Mouse (Mus musculus) telencephalon, adult 2 months (tissue): Measurements from ENCODE around the gene Gls.

Experiments used
- DNase-seq: peaks from one replicate; pipeline ENCODE4 v3.0.0-alpha.2; 2011; ENCODE audit warnings: low read depth, low spot score

The Gls gene

DNA sequence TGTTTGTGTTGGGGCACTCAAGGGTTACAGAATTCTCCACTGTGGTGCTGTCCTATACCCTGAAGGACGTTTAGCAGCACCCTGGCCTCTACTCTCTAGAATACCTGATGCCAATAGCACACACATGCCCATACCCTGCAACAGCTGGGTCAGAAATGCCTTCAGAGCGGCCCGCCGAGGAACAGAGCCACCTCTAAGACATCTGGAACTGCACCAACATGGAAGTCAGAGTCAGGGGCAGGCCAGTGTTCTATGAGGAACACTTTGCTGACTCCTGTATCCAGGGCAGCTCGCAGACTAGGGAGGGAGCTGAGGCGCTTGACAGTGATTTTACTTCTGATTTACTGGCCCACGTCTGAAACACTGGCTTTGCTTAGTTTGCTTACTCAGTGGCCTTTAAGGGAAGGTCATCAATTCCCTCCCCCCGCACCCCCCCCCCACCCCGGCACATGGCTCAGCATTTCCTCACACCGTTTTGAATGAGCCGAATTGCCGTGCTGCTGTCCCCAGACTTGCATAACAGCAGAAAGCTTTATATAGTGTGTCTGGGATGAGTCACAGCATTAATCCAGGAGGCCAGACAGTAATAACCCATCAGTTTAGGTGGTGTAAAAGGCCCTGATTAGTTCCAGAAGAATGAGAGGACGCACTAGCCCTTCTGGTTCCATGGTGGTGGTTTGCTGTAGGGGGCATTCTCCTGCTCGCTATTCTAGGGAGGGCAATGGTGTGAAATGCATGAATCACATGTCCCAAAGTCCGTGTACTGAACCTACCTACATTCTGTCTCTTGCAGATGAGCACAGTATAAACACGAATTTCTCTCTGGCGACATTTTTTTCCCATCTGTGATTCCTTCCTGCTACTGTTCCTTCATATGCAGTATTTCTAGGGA lies 74.3 kb downstream of the Gls start:
- DNase-seq, result peak; percentile 77

DNA sequence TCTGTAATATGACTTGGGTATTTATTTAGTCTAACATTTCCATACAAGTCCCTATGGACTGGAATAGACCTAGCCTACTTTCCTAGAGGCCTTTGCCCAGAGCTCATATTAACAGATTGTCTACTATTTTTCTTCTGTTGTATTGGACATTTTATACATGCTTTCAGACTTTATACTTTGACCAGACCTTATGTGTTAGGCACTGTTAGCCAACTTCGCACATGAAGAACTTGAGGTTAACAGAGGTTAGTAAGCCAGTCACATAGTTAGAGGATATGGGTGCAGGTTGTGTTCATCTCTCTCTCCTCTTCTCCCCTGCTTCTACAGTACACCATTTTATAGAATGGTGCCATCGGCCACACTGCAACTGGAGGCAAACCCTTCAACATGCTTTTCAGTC lies 75.0 kb downstream of the Gls start:
- DNase-seq, result no peak

- peak; percentile 71 for DNase-seq
Measured at GRCm38 (mm10) chr1:52156351-52156750, 76.7 kb downstream of the Gls start.

- no peak for DNase-seq
Measured at GRCm38 (mm10) chr1:52154890-52155289, 78.1 kb downstream of the Gls start.

GRCm38 (mm10) chr1:52152936-52153335 lies 80.1 kb downstream of the Gls start:
- DNase-seq, result no peak

- DNase-seq, result no peak
Measured at GRCm38 (mm10) chr1:52152369-52152768, 80.7 kb downstream of the Gls start.

GRCm38 (mm10) chr1:52151166-52151565 lies 81.9 kb downstream of the Gls start:
- DNase-seq, result no peak

DNA sequence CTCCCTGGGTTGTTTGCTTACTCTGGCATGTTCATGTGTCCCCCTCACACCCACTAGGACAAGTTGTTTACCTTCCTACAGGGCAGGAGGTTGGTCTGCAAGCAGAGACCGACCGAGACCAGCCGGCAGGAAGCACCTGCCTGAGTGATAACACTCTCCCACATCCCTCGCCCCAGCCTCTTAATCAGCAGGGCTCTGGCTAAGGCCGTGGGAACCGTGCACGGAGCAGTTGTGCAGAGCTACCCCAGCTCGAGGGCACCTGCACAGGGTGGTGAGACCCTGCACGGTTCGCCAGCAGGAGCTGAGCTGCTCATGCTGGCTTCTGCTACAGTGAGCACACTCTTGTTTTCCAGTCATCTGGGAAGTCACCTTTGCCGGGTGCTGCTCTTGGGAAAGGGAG lies 82.4 kb downstream of the Gls start:
- no peak for DNase-seq

DNA sequence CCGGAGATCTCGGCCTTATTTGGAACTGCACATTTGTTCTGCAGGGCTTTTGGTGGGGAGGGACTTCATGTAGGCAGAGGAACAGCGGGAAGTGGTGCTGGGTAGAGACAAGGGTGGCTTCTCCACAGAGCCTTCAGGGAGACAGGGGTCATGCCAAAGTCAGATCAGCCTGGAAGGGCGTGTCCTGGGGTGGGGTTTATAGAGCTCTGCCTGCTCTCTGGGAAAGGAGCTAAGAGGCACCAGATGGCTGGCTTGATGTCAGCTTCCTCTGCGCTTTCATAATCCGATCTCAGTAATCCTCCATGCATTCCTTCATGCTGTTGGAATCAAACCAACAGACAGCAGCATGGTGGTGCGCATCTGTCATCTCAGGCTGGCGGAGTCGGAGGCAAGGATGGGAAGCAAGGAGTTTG lies 83.1 kb downstream of the Gls start:
- DNase-seq, result peak; percentile 81

DNA sequence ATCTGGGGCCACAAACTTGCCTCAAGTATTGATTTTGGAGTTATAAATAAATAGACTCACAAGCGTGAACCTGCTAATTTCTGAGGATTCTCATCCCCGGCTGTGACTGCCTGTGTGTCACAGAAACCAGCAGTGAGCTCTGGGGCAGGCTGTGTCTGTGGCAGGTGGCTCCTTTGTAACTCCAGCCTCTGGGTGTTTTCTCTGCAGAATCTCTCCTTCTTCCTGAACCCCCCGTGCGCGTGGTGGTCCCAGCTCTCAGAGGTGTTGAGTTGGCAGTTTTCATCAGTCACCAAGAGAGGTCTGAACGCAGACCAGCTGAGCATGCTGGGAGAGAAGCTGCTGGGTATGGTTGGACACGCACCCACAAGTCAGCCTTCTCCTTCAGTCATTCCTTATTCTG lies 84.3 kb downstream of the Gls start:
- DNase-seq, result no peak

DNA sequence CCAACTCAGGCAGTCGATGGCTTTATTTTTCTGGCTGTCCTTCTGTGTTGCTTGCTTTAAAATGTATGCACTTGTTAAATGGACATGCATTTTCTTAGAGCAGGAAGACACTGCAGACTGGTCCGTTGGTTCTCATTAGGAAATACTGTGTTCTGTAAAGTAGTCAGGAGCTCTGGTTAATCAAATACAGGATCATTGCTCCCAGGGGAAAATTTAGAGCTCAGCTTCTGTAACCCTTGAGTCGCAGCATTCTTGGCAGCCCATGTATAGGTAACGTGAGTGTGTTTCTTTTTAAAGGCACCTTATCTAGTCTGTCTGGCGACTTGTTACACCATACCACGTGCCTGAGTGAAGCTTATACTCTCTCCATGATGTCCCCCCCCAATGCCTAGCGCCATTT lies 84.9 kb downstream of the Gls start:
- DNase-seq, result no peak

DNA sequence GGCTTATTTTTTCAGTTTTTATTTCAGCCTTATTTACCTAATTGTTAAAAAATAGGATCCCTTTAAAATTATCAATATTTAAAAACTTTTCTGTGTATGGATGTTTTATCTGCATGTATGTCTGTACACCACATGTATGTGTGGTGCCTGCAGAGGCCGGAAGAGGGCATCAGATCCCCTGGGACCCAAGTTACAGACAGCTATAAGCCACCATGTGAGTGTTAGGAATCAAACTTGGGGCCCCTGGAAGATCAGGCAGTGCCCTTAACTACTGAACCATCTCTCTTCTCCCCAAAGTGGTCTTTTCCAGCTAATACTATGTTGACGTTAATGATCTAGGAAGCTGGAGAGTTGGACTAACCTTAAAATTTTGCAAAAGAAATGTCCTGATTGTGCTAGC lies 85.6 kb downstream of the Gls start:
- no peak for DNase-seq

DNA sequence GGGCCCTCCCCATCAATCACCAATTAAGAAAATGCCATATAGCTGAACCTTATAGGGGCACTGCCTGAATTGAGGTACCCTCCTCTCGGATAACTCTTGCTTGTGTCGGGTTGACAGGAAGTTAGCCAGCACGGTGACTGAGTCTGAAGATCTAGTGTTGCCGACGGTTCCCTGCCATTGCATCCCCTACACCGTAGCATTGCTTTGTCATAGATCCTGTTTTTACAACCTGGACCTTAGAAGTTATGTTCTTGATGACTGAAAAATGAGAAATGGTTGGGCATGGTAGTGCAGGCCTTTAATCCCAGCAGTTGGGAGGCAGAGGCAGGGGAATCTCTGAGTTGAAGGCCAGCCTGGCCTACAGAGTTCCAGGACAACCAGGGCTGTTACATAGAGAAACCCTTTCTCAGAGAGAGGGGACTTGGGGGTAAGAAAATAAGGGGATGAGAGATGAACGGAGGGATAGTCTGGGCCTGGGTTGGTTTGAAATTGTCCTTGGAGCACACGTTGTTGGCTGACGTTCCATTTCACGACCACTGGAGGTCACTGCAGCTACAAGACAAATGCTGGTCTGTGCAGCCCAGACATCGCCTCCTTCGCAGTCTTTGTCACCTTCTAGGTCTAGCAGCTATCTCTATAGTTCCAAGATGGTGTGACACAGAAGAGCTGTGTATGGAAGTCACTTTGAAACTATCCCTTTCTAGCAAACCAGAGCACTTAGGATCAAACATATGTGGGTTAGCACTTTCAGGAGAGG lies 86.6 kb downstream of the Gls start:
- peak; percentile 63 for DNase-seq

- no peak for DNase-seq
Measured at GRCm38 (mm10) chr1:52144907-52145306, 88.1 kb downstream of the Gls start.

DNA sequence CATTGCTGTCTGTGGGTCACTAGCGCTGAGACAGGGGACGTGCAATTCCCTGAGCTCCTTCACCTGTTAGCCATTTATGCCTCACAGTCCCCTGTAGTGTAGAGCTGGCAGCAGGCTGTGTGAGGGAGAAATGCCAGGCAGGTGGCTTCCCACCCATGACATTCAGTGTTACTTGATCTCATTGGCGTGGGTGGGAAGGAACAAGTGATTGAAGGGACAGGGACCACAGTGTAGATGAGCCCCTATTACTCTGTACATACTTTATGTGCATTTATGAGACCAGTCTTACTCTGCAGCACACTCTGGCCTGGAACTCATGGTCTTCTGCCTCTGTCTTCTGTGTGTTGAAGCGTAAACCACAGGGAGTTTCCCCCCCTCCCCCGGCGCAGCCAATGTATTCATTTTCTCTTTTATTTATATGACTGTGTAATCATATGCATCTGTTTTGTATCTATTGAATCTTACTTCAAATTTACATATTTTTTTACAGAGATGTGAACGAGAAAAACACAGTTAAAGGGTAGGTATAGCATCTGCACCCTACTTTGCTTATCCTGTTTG lies 89.4 kb downstream of the Gls start:
- no peak for DNase-seq

DNA sequence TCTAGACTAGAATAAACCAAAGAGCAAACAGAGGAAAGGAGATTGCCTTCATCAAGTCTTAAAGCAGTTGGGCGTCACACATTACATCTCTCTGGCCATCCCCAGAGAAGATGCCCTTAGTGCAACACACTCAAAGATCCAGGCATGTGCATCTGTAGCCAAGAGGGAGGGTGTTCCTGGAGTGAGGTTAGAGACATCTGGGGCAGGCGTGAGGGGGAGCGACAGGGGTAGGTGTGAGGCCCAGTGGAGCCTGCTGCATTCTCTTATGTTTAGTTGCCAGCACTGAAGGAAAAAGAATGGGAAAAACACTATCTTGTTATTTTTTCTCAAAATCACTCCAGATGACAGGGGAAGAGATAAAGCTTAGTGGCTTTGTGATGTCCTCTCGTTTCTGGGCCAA lies 89.8 kb downstream of the Gls start:
- DNase-seq, result no peak

DNA sequence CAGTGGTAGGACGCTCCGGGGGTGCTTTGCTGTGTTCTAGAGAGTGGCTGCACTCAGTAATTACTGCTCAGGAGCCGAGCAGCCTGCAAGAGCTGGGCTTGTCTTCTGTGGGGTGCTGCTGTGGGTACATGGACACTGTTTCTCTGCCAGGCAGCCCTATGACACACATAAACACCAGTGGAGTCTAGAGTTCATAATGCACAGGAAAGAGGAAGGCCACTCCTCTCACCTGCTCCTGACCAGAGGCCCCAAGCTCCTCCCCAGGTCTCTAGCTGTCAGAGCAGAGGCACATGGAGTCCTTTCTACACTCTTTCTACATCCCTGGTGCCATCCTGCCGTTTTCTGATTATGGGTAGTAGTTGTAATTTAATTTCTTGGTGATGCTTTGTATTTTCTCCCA lies 90.9 kb downstream of the Gls start:
- DNase-seq, result no peak

DNA sequence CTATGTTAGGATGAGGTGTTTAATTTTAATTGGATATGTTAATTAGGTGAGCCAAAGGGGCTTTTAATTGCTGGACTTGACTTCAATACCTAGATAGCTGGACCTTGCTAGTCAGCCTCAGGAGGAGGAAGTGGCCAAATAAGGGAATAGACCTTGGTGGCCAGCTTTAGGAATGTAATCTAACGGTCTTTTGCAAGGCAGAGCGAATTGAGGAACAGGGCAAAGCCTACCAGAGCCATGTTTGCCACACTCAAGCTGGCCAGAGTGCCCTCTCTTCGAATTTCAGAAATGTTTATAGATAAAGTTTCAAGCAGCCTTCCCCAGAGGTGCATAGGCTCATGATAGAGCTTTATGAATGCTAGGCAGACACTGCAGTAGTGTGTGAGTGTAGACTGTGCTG lies 91.5 kb downstream of the Gls start:
- DNase-seq, result no peak

GRCm38 (mm10) chr1:52140534-52140933 lies 92.5 kb downstream of the Gls start:
- peak; percentile 75 for DNase-seq

DNA sequence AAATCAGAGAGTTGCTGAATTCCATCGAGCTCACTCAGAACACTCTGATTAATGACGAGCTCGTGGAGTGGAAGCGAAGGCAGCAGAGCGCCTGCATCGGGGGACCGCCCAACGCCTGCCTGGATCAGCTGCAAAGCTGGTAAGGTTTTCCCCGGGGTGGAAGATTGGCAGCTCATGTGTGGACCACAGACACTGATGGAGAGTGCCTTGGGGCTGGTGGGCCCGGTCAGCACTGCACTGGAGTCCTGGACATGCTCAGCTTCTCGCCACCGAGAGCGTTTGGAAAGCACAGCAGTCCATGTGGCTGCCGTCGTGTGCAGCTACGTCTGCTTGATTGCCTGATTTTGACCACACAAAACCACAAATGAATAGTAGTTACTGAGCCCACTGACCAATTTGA lies 95.7 kb downstream of the Gls start:
- DNase-seq, result no peak

DNA sequence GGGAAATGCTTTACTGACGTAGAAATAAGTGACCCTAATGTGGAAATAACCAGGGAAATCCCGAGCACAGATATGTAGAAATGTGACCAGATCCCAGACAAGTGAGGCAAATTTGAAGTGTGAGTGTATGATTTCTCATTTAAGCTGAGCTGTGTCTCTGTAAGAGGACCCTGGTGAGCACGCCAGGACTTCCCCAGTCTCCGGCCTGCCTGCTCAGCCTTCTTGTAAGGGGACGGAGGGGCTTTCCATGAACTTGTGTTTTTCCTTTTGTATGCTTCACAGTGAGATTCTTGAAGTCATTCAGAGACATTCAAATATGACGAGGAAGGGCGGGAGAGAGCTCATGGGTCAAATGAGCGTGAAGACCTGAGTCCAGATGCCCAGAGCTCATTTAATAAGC lies 99.8 kb downstream of the Gls start:
- no peak for DNase-seq

GRCm38 (mm10) chr1:52131787-52132377 lies 101.2 kb downstream of the Gls start:
- DNase-seq, result no peak
